Mouse (Mus musculus): ENCODE results near the gene Cd200r3. TPM values are rescaled to one million over a fixed set of nuclear protein-coding genes. Genes with fewer than 3 reads are reported as not detected.
A peak's percentile ranks its signal among the peaks of the same experiment; 100 is the strongest.

The Cd200r3 gene
- 0.69 and 0.79 TPM in 2 replicates for polyA plus RNA-seq (2015; fragmentation: Nextera tagmentation; extraction: Ambion mirVana)

DNA sequence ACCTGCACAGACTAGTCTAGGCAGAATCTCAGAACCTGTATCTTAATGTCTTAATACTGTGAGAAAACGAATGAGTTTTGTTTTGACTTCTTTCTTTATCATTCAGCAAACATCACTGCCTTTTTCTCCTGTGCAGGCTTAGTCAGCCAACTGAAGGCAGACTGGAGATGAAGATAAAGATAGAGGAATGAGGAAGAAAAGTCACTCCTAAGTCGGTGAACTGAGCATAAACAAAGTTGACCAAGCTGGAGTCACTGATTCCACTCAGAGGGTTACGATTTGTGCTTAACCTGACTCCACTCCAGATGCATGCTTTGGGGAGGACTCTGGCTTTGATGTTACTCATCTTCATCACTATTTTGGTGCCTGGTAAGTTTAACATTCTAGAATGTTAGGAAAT is at the start of gene Cd200r3:
TSS of gene Cd200r3 (plus strand) at position 211 of the 400 bp plus-strand sequence.
- Histone ChIP-seq H3K27ac (ENCODE audit: low read depth) (no peak within 1 kb of the TSS), H3K4me2 (ENCODE audit: low read depth, low read length) (no peak within 1 kb of the TSS), H3K9me3 (ENCODE audit: low read length) (no peaks in the 10 kb centered on the region), H3K9ac (replicated peaks) (no peak within 1 kb of the TSS), H3K27me3 (ENCODE audit: insufficient read depth, low read length) (no peaks in the 10 kb centered on the region), H3K4me1 (ENCODE audit: insufficient read depth) (no peaks in the 10 kb centered on the region), H3K36me3 (replicated peaks; ENCODE audit: insufficient read depth, low read length) (no peaks in the 10 kb centered on the region), H3K4me3 (ENCODE audit: low read depth, low read length) (no peak within 1 kb of the TSS)
- ATAC-seq = no peak
- TF ChIP-seq EP300 (IDR thresholded peaks at IDR 0.05; ENCODE audit: low read depth) = no peak
- TF ChIP-seq CTCF (IDR thresholded peaks at IDR 0.05; ENCODE audit: low read depth) = no peak
- 30% methylated on average over 3 of the region's 3 CpGs for WGBS (ENCODE audit: insufficient replicate concordance)
- no peak for DNase-seq

DNA sequence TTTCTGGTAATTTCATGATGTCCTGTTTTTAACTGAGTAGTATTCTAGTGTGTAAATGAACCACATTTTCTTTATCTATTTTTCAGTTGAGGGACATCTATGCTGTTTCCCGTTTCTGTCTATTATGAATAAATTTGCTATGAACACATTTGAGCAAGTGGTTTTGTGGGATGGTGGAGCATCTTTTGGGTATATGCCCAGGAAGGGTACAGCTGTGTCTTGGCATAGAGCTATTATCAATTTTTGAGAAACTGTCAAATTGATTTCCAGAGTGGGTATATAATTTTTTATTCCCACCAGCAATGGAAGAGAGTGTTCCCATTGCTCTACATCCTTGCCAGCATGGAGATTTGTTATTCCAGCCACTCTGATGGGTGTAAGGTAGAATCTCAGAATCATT is 11.5 kb upstream of the Cd200r3 start:
- no peak overlapping the region for H3K4me3 ChIP-seq (ENCODE audit: low read depth, low read length)
- H3K4me2 ChIP-seq (ENCODE audit: low read depth, low read length) = no peak overlapping the region
- H3K4me1 ChIP-seq (ENCODE audit: insufficient read depth) = no peaks in the 10 kb centered on the region
- H3K27ac ChIP-seq (ENCODE audit: low read depth) = no peak overlapping the region
- no peaks in the 10 kb centered on the region for H3K9me3 ChIP-seq (ENCODE audit: low read length)
- ATAC-seq = no peak
- no peak overlapping the region for H3K9ac ChIP-seq (replicated peaks)
- no peaks in the 10 kb centered on the region for H3K27me3 ChIP-seq (ENCODE audit: insufficient read depth, low read length)
- 64% methylated on average over 1 of the region's 1 CpGs for WGBS (ENCODE audit: insufficient replicate concordance)
- TF ChIP-seq EP300 (IDR thresholded peaks at IDR 0.05; ENCODE audit: low read depth) (no peak), CTCF (IDR thresholded peaks at IDR 0.05; ENCODE audit: low read depth) (no peak)
- DNase-seq = no peak
- no peaks in the 10 kb centered on the region for H3K36me3 ChIP-seq (replicated peaks; ENCODE audit: insufficient read depth, low read length)

DNA sequence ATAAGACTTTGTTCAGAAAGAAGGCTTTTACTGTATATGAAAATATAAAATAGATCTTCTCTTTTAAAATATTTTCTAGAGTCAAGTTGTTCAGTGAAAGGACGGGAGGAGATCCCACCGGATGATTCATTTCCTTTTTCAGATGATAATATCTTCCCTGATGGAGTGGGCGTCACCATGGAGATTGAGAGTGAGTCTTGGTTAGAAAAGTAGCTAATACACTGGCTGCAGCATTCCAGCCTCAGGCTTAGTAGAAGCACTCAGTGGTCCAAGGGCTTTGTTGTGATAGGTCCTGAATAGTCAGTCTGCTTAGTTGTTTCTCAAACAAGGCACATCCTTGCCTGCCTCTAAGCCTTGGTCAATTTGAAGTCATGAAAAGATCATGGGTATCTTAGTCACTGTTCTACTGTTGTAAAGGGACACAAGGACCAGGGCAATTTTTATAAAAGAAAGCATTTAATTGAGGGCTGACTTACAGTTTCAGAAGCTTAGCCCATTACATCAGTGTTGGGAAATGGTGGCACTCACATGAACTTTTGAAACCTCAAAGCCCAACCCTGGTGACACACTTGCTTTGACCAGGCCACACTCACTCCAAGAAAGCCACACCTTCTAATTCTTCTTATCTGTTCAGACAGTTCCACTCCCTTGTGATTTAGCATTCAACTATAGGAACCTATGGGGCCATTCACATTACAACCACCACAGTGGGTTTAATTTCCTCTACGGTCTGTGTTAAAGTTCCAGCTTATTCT is 8.1 kb downstream of the Cd200r3 start:
- Histone ChIP-seq H3K4me1 (ENCODE audit: insufficient read depth) (peaks cover 3% of the 10 kb centered on the region; the same call in 1 of the 2 replicates), H3K9ac (replicated peaks) (no peak overlapping the region), H3K27ac (ENCODE audit: low read depth) (no peak overlapping the region), H3K9me3 (ENCODE audit: low read length) (no peaks in the 10 kb centered on the region), H3K36me3 (replicated peaks; ENCODE audit: insufficient read depth, low read length) (no peaks in the 10 kb centered on the region), H3K4me3 (ENCODE audit: low read depth, low read length) (no peak overlapping the region), H3K27me3 (ENCODE audit: insufficient read depth, low read length) (no peaks in the 10 kb centered on the region), H3K4me2 (ENCODE audit: low read depth, low read length) (no peak overlapping the region)
- WGBS (ENCODE audit: insufficient replicate concordance) = 57% methylated on average over 4 of the region's 4 CpGs
- no peak for TF ChIP-seq CTCF (IDR thresholded peaks at IDR 0.05; ENCODE audit: low read depth)
- no peak for TF ChIP-seq EP300 (IDR thresholded peaks at IDR 0.05; ENCODE audit: low read depth)
- DNase-seq (no peak), ATAC-seq (no peak)

DNA sequence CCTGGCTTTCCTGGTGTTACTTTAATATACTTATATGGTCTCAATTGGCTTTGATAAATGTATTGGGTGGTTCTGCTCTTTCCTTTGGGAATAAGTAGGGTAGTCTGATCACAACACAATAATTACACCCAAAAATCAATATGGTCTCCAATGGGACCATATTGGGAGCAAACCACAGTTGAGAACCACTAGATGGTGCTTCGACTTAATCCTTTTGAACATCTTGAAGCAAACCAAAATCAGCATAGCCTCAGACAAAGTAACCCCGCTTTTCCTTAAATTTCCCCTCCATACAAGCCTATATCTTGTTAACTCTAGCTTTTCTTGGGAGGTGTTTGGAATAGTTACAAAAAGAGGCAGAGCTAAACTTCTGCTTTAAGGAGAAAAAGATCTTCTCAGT is 18.8 kb downstream of the Cd200r3 start:
- Histone ChIP-seq H3K9ac (replicated peaks) (no peak overlapping the region), H3K9me3 (ENCODE audit: low read length) (no peaks in the 10 kb centered on the region), H3K36me3 (replicated peaks; ENCODE audit: insufficient read depth, low read length) (no peaks in the 10 kb centered on the region), H3K27me3 (ENCODE audit: insufficient read depth, low read length) (no peaks in the 10 kb centered on the region), H3K4me1 (ENCODE audit: insufficient read depth) (peaks cover 5% of the 10 kb centered on the region; the same call in 1 of the 2 replicates), H3K27ac (ENCODE audit: low read depth) (peak overlapping the region; percentile 69), H3K4me3 (ENCODE audit: low read depth, low read length) (no peak overlapping the region), H3K4me2 (ENCODE audit: low read depth, low read length) (no peak overlapping the region)
- DNase-seq = no peak
- TF ChIP-seq CTCF (IDR thresholded peaks at IDR 0.05; ENCODE audit: low read depth) (peak; percentile 31), EP300 (IDR thresholded peaks at IDR 0.05; ENCODE audit: low read depth) (no peak)
- no peak for ATAC-seq
- 55% methylated on average over 2 of the region's 2 CpGs for WGBS (ENCODE audit: insufficient replicate concordance)

DNA sequence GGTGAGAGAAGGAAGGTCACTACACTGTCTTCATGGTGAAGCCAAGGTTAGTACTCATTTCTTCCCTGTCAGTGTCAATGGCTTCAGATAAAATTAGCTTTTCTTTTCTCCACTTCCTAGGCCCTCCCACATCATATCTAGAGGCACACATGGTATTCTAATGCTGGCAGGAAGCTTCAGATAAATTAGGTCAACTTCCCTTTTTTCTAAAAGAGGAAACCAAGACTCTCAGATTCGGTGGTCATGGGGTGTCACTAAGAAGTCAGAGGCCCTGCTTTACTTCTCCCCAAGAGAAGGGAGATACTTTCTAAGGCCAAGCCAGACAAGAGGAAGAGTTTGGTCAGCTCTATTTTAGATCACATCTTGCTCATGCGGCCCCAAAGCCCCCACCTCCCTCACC is 19.3 kb downstream of the Cd200r3 start:
- TF ChIP-seq CTCF (IDR thresholded peaks at IDR 0.05; ENCODE audit: low read depth) (no peak), EP300 (IDR thresholded peaks at IDR 0.05; ENCODE audit: low read depth) (peak; percentile 79)
- H3K4me3 ChIP-seq (ENCODE audit: low read depth, low read length) = no peak overlapping the region
- 26% methylated on average over 2 of the region's 2 CpGs for WGBS (ENCODE audit: insufficient replicate concordance)
- no peaks in the 10 kb centered on the region for H3K27me3 ChIP-seq (ENCODE audit: insufficient read depth, low read length)
- no peaks in the 10 kb centered on the region for H3K9me3 ChIP-seq (ENCODE audit: low read length)
- DNase-seq (no peak), ATAC-seq (peak; percentile 83)
- H3K4me1 ChIP-seq (ENCODE audit: insufficient read depth) = peaks cover 5% of the 10 kb centered on the region; the same call in 1 of the 2 replicates
- no peak overlapping the region for H3K9ac ChIP-seq (replicated peaks)
- peak overlapping the region; percentile 69 for H3K27ac ChIP-seq (ENCODE audit: low read depth)
- no peak overlapping the region for H3K4me2 ChIP-seq (ENCODE audit: low read depth, low read length)
- no peaks in the 10 kb centered on the region for H3K36me3 ChIP-seq (replicated peaks; ENCODE audit: insufficient read depth, low read length)

DNA sequence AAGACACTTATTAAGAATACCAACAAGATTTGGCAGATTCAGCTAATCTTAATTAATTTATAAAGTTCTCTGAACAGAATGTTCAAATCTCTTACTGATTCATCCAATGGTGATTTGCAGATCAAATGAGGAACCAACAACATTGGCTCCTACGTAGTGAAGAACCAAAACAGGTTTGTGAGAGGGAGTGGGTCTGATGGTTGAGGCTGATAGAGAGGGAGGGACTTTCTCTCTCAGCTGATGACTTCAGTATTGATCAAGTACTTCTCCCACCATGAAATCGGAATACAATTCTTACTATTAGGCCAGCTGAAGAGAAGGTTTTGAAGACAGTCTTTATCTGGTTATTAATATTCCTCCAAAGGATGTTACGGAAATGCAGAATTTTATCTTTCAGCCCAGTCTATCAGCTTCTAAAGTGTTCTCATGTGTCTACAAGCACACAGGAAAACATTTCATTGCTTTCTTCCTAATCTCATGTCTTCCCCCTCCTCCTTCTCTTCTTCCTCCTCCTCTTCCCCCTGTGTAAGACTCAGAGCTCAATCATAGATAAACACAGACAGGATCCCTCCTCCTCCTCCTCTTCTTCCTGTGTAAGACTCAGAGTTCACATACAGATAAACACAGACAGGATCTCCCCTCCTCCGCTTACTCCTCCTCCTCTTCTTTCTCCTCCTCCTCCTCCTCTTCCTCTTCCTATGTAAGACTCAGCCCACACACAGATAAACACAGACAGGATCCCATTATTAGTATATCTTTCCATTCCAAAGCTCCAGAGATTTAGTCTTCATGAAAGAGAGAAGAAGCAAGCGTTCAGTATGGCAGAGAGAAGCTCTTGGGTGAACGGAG is 21.3 kb downstream of the Cd200r3 start:
- WGBS (ENCODE audit: insufficient replicate concordance) = 43% methylated on average over 6 of the region's 6 CpGs
- Histone ChIP-seq H3K4me1 (ENCODE audit: insufficient read depth) (peaks cover 5% of the 10 kb centered on the region; the same call in 1 of the 2 replicates), H3K27me3 (ENCODE audit: insufficient read depth, low read length) (no peaks in the 10 kb centered on the region), H3K9me3 (ENCODE audit: low read length) (no peaks in the 10 kb centered on the region), H3K4me3 (ENCODE audit: low read depth, low read length) (no peak overlapping the region), H3K9ac (replicated peaks) (no peak overlapping the region), H3K36me3 (replicated peaks; ENCODE audit: insufficient read depth, low read length) (no peaks in the 10 kb centered on the region), H3K4me2 (ENCODE audit: low read depth, low read length) (no peak overlapping the region), H3K27ac (ENCODE audit: low read depth) (peak overlapping the region; percentile 26; the same call in 1 of the 2 replicates)
- DNase-seq = no peak
- TF ChIP-seq EP300 (IDR thresholded peaks at IDR 0.05; ENCODE audit: low read depth) = no peak
- no peak for TF ChIP-seq CTCF (IDR thresholded peaks at IDR 0.05; ENCODE audit: low read depth)
- no peak for ATAC-seq

Data from liver, postnatal 0 days (tissue).